29 mouse cellular contexts compared by ENCODE assay signal in genomic region chr17:25420998-25421397, GRCm38 (mm10). TPM values are rescaled to one million over a fixed set of nuclear protein-coding genes. Genes with fewer than 3 reads are reported as not detected.
A peak's percentile ranks its signal among the peaks of the same experiment; 100 is the strongest.
DNase-seq lines count a peak whose midpoint lies in the region; ATAC-seq lines count a peak whose summit lies in the region.
"Had no signal": no experiment of that assay in that cellular context is flagged by ENCODE, and none has a peak within 500 bp of the region (broad histone marks: within the 10 kb centered on the region; RNA-seq: fewer than 3 reads in every experiment).

No protein-coding gene starts in this region.

- H3K36me3 ChIP-seq in forebrain, embryonic 10.5 days (replicated peaks), result no peaks in the 10 kb centered on the region
- H3K36me3 ChIP-seq in forebrain, embryonic 16.5 days (ENCODE audit: control insufficient read depth, insufficient read depth), result no peaks in the 10 kb centered on the region
- H3K36me3 ChIP-seq in limb, embryonic 11.5 days (ENCODE audit: control insufficient read depth, insufficient read depth, low read length), result no peaks in the 10 kb centered on the region
- H3K36me3 ChIP-seq: forebrain, embryonic 12.5 days; midbrain, embryonic 12.5 days had no signal

- no peak for ATAC-seq in forebrain, embryonic 16.5 days
- ATAC-seq in limb, embryonic 11.5 days (ENCODE audit: insufficient number of reproducible peaks, low FRiP score, low TSS enrichment, low read depth), result no peak
- ATAC-seq: hindbrain, postnatal 0 days; intestine, embryonic 16.5 days; lung, postnatal 0 days; Patski had no signal

- H3K4me3 ChIP-seq in forebrain, embryonic 10.5 days, result no peak overlapping the region
- H3K4me3 ChIP-seq in forebrain, embryonic 16.5 days (replicated peaks; ENCODE audit: low read length), result no peak overlapping the region
- no peak overlapping the region for H3K4me3 ChIP-seq in limb, embryonic 11.5 days (ENCODE audit: low read depth, low read length)
- H3K4me3 ChIP-seq: forebrain, embryonic 12.5 days; heart, adult 2 months; midbrain, embryonic 12.5 days; myocyte; neural tube, embryonic 13.5 days had no signal

- H3K27me3 ChIP-seq in forebrain, embryonic 10.5 days (ENCODE audit: poor library complexity, severe bottlenecking), result peaks cover 38% of the 10 kb centered on the region
- no peaks in the 10 kb centered on the region for H3K27me3 ChIP-seq in forebrain, embryonic 16.5 days (replicated peaks; ENCODE audit: control insufficient read depth, insufficient read depth, low read length)
- H3K27me3 ChIP-seq in limb, embryonic 11.5 days (ENCODE audit: control insufficient read depth, insufficient read depth, low read length), result no peaks in the 10 kb centered on the region
- H3K27me3 ChIP-seq: midbrain, embryonic 12.5 days; neural tube, embryonic 13.5 days had no signal

- peaks cover 82% of the 10 kb centered on the region for H3K4me1 ChIP-seq in forebrain, embryonic 10.5 days
- peaks cover 29% of the 10 kb centered on the region for H3K4me1 ChIP-seq in forebrain, embryonic 16.5 days (replicated peaks; ENCODE audit: control insufficient read depth, insufficient read depth, low read length)
- peaks cover 43% of the 10 kb centered on the region for H3K4me1 ChIP-seq in limb, embryonic 11.5 days (ENCODE audit: control insufficient read depth, insufficient read depth, low read length)

- no peak overlapping the region for H3K4me2 ChIP-seq in forebrain, embryonic 16.5 days (ENCODE audit: low read length)
- H3K4me2 ChIP-seq in limb, embryonic 11.5 days (ENCODE audit: low read depth, severe bottlenecking), result no peak overlapping the region
- H3K4me2 ChIP-seq: forebrain, embryonic 12.5 days; midbrain, embryonic 12.5 days; neural tube, embryonic 13.5 days had no signal

- DNase-seq in forebrain, embryonic 10.5 days (ENCODE audit: extremely low spot score, low spot score), result no peak
- DNase-seq in layer of hippocampus, adult 9-11 months, result peak; percentile 50
- DNase-seq in layer of hippocampus, postnatal 14 days (ENCODE audit: low spot score in 2 of 2), result no peak
- peak; percentile 49 for DNase-seq in brain, adult 2 months (ENCODE audit: low read depth, low spot score)
- no peak for DNase-seq in limb, embryonic 11.5 days (ENCODE audit: low spot score)
- DNase-seq in left cerebral cortex, postnatal 10 days (ENCODE audit: extremely low spot score in 1 of 2, low spot score in 2 of 2), result no peak
- DNase-seq in ovary, postnatal 36 days (ENCODE audit: low spot score), result no peak
- DNase-seq: adrenal gland, postnatal 10 days; cerebellum, adult 9-10 months; gastrocnemius, postnatal 36 days; heart, adult 2 months; heart, postnatal 36 days; kidney, adult 9 months; kidney, postnatal 14 days; liver; thymus, postnatal 25 days had no signal

- peak overlapping the region; percentile 20 for H3K27ac ChIP-seq in forebrain, embryonic 10.5 days
- H3K27ac ChIP-seq in forebrain, embryonic 16.5 days (ENCODE audit: low read length), result no peak overlapping the region
- 0 out of 2 replicates have a peak overlapping the region, but pooled peaks have one; percentile 33 for H3K27ac ChIP-seq in limb, embryonic 11.5 days (replicated peaks; ENCODE audit: low read depth, low read length)
- H3K27ac ChIP-seq: heart, adult 2 months; hindbrain, postnatal 0 days; macrophage had no signal

- no peak overlapping the region for H3K9ac ChIP-seq in forebrain, embryonic 16.5 days (replicated peaks; ENCODE audit: low read depth, low read length)
- no peak overlapping the region for H3K9ac ChIP-seq in limb, embryonic 11.5 days (ENCODE audit: low read length)
- H3K9ac ChIP-seq: forebrain, embryonic 12.5 days; midbrain, embryonic 12.5 days; neural tube, embryonic 13.5 days had no signal

- no peaks in the 10 kb centered on the region for H3K9me3 ChIP-seq in forebrain, embryonic 10.5 days
- no peaks in the 10 kb centered on the region for H3K9me3 ChIP-seq in forebrain, embryonic 16.5 days (ENCODE audit: control insufficient read depth, low read length)
- no peaks in the 10 kb centered on the region for H3K9me3 ChIP-seq in limb, embryonic 11.5 days (ENCODE audit: control insufficient read depth, low read length)
- H3K9me3 ChIP-seq: forebrain, embryonic 12.5 days; midbrain, embryonic 12.5 days; neural tube, embryonic 13.5 days had no signal

- 93% methylated on average over 3 of the region's 3 CpGs for WGBS in forebrain, embryonic 10.5 days
- 73% methylated on average over 3 of the region's 3 CpGs for WGBS in forebrain, embryonic 16.5 days
- WGBS in limb, embryonic 11.5 days, result 88% methylated on average over 3 of the region's 3 CpGs

- intact Hi-C loops in left cerebral cortex, postnatal 10 days (cut with DNase I), result no loop called here

RNA-seq across cellular contexts. Expression of gene Cacna1h, which starts 12.6 kb away (rescaled TPM):
- 1.7 and 2.2 TPM in 2 replicates for polyA plus RNA-seq in forebrain, embryonic 10.5 days (2016; fragmentation: Nextera tagmentation; extraction: Ambion mirVana)
- 12.4 and 14.7 TPM in 2 replicates for polyA plus RNA-seq in forebrain, embryonic 16.5 days (2015; fragmentation: Nextera tagmentation; extraction: Ambion mirVana)
- 10 to 100 TPM; 80.9 to 98.4 TPM for total RNA-seq in layer of hippocampus, postnatal 14 days (2021)
- 5.5 TPM in 2 replicates for polyA plus RNA-seq in limb, embryonic 11.5 days (2014; fragmentation: Nextera tagmentation; extraction: Ambion mirVana)
- 10 to 100 TPM; 53.7 to 62.9 TPM for total RNA-seq in left cerebral cortex, postnatal 10 days (2021)
- polyA plus RNA-seq: macrophage had no signal

RNA-seq across cellular contexts. Expression of gene Tekt4, which starts 33.4 kb away (rescaled TPM):
- 0.18 TPM in 1 of 2 replicates, not detected in the other for polyA plus RNA-seq in forebrain, embryonic 10.5 days (2016; fragmentation: Nextera tagmentation; extraction: Ambion mirVana)
- polyA plus RNA-seq in forebrain, embryonic 16.5 days (2015; fragmentation: Nextera tagmentation; extraction: Ambion mirVana), result 0.80 and 0.88 TPM in 2 replicates
- total RNA-seq in layer of hippocampus, postnatal 14 days (2021), result 1 to 10 TPM; 3.3 to 4.6 TPM
- polyA plus RNA-seq in limb, embryonic 11.5 days (2014; fragmentation: Nextera tagmentation; extraction: Ambion mirVana), result not detected in 2 replicates
- 1 to 10 TPM in 1 of 2 experiments, under 1 TPM in 1; 0.39 to 4.8 TPM for total RNA-seq in left cerebral cortex, postnatal 10 days (2021)
- total RNA-seq: adrenal gland, postnatal 10 days; ES-E14; gastrocnemius, adult 18-20 months; gastrocnemius, postnatal 36 days; heart, adult 2 months had no signal
- polyA plus RNA-seq: intestine, embryonic 16.5 days; macrophage; myocyte; Patski; stomach, embryonic 14.5 days had no signal

RNA-seq across cellular contexts. Expression of gene Tpsg1, which starts 51.9 kb away (rescaled TPM):
- polyA plus RNA-seq in forebrain, embryonic 10.5 days (2016; fragmentation: Nextera tagmentation; extraction: Ambion mirVana), result not detected in 2 replicates
- polyA plus RNA-seq in forebrain, embryonic 16.5 days (2015; fragmentation: Nextera tagmentation; extraction: Ambion mirVana), result 0.36 TPM in 1 of 2 replicates, not detected in the other
- total RNA-seq in layer of hippocampus, postnatal 14 days (2021), result not detected
- polyA plus RNA-seq in limb, embryonic 11.5 days (2014; fragmentation: Nextera tagmentation; extraction: Ambion mirVana), result 0.41 and 0.63 TPM in 2 replicates
- not detected for total RNA-seq in left cerebral cortex, postnatal 10 days (2021)
- total RNA-seq: adrenal gland, postnatal 10 days; ES-E14; heart, adult 2 months had no signal
- polyA plus RNA-seq: macrophage, myocyte, Patski had no signal

RNA-seq across cellular contexts. Expression of gene Tpsb2, which starts 54.9 kb away (rescaled TPM):
- polyA plus RNA-seq in forebrain, embryonic 10.5 days (2016; fragmentation: Nextera tagmentation; extraction: Ambion mirVana), result not detected in 2 replicates
- polyA plus RNA-seq in forebrain, embryonic 16.5 days (2015; fragmentation: Nextera tagmentation; extraction: Ambion mirVana), result 0.39 TPM in 1 of 2 replicates, not detected in the other
- total RNA-seq in layer of hippocampus, postnatal 14 days (2021), result 1 to 10 TPM in 1 of 2 experiments, under 1 TPM in 1; 0.36 to 1.8 TPM
- not detected in 2 replicates for polyA plus RNA-seq in limb, embryonic 11.5 days (2014; fragmentation: Nextera tagmentation; extraction: Ambion mirVana)
- under 1 TPM; 0.54 to 0.77 TPM for total RNA-seq in left cerebral cortex, postnatal 10 days (2021)
- total RNA-seq: ES-E14 had no signal
- polyA plus RNA-seq: forebrain, embryonic 12.5 days; macrophage; midbrain, embryonic 12.5 days; myocyte; neural tube, embryonic 13.5 days; Patski had no signal

Comparison
In these comparisons a context has a peak if more than half of its experiments do, and no peak if none do; other contexts are left out.
1. DNase-seq: peak in layer of hippocampus, adult 9-11 months (single experiment) and brain, adult 2 months (single experiment); none in forebrain, embryonic 10.5 days (single experiment), layer of hippocampus, postnatal 14 days (0 of 2), limb, embryonic 11.5 days (single experiment), left cerebral cortex, postnatal 10 days (0 of 2) and ovary, postnatal 36 days (single experiment).